Mouse (Mus musculus) brain, adult 10 weeks (tissue): Measurements from ENCODE around the gene Gm3952. TPM values are rescaled to one million over a fixed set of nuclear protein-coding genes. Genes with fewer than 3 reads are reported as not detected.

Source experiments
- polyA plus RNA-seq: library from polyadenylated mRNA; stranded (reverse); fragments of 350-450 nt; fragmentation: Illumina TruSeq; extraction: RNeasy Lipid Tissue Mini Kit (QIAGEN cat#74804); gene quantifications from one replicate; pipeline ENCODE4 v1.2.3, GENCODE M21; 2015; ENCODE audit warnings: low read depth, low replicate concordance

Gene Gm3952
- polyA plus RNA-seq, result not detected

GRCm38 (mm10) chr8:128798594-128798993 is at the start of gene Gm3952:
Gene Gm3952, minus strand, starts transcription at chr8:128798694.

Other genes with a start within 250 kb of the Gm3952 start
- gene Itgb1, start 113.0 kb downstream of the Gm3952 start, polyA plus RNA-seq, result 45.5 TPM